Mouse (Mus musculus): Measurements from ENCODE around the gene Acvr1. TPM values are rescaled to one million over a fixed set of nuclear protein-coding genes. Genes with fewer than 3 reads are reported as not detected.

Gene Acvr1
- polyA plus RNA-seq, 1 experiment from 2014 or later = 5.5 TPM

GRCm38 (mm10) chr2:58425436-58426004, 141.4 kb downstream of the Acvr1 start:
- no peaks in the 10 kb centered on the region for H3K36me3 ChIP-seq (ENCODE audit: insufficient read depth, low read length)
- ATAC-seq (replicated peaks; ENCODE audit: low FRiP score, low read depth) (no peak), DNase-seq (ENCODE audit: low spot score) (no peak)
- H3K9me3 ChIP-seq (replicated peaks; ENCODE audit: low read length) = no peaks in the 10 kb centered on the region
- no peaks in the 10 kb centered on the region for H3K27me3 ChIP-seq (ENCODE audit: insufficient read depth, low read length)
- H3K4me1 ChIP-seq (replicated peaks; ENCODE audit: insufficient read depth, low read length) = no peaks in the 10 kb centered on the region
- no peak overlapping the region for H3K4me3 ChIP-seq (replicated peaks; ENCODE audit: low read depth, low read length)
- no peak overlapping the region for H3K4me2 ChIP-seq (ENCODE audit: low read length)
- no peak overlapping the region for H3K9ac ChIP-seq (ENCODE audit: low read depth, low read length)
- WGBS = 92% methylated on average over 13 of the region's 13 CpGs
- no peak for TF ChIP-seq CTCF (IDR thresholded peaks at IDR 0.05; ENCODE audit: low read depth)
- no peak overlapping the region for H3K27ac ChIP-seq

GRCm38 (mm10) chr2:58423319-58423718, 143.6 kb downstream of the Acvr1 start:
- no peak for ATAC-seq (replicated peaks; ENCODE audit: low FRiP score, low read depth)

GRCm38 (mm10) chr2:58419571-58419970, 147.4 kb downstream of the Acvr1 start:
- ATAC-seq (replicated peaks; ENCODE audit: low FRiP score, low read depth) = no peak
- no peaks in the 10 kb centered on the region for H3K9me3 ChIP-seq (replicated peaks; ENCODE audit: low read length)
- WGBS = 85% methylated on average over 8 of the region's 8 CpGs
- H3K4me2 ChIP-seq (ENCODE audit: low read length) = no peak overlapping the region
- no peak for TF ChIP-seq CTCF (IDR thresholded peaks at IDR 0.05; ENCODE audit: low read depth)
- no peak overlapping the region for H3K4me3 ChIP-seq (replicated peaks; ENCODE audit: low read depth, low read length)
- H3K36me3 ChIP-seq (ENCODE audit: insufficient read depth, low read length) = no peaks in the 10 kb centered on the region
- no peak for DNase-seq (ENCODE audit: low spot score)
- H3K4me1 ChIP-seq (replicated peaks; ENCODE audit: insufficient read depth, low read length) = no peaks in the 10 kb centered on the region
- no peaks in the 10 kb centered on the region for H3K27me3 ChIP-seq (ENCODE audit: insufficient read depth, low read length)
- H3K27ac ChIP-seq = no peak overlapping the region
- H3K9ac ChIP-seq (ENCODE audit: low read depth, low read length) = no peak overlapping the region

More at GRCm38 (mm10) chr2:58423319-58423718, 143.6 kb downstream of the Acvr1 start:
- no peak overlapping the region for H3K4me3 ChIP-seq (replicated peaks; ENCODE audit: low read depth, low read length)
- WGBS = 51% methylated on average over 5 of the region's 5 CpGs
- no peaks in the 10 kb centered on the region for H3K4me1 ChIP-seq (replicated peaks; ENCODE audit: insufficient read depth, low read length)
- TF ChIP-seq CTCF (IDR thresholded peaks at IDR 0.05; ENCODE audit: low read depth) = no peak
- H3K9me3 ChIP-seq (replicated peaks; ENCODE audit: low read length) = no peaks in the 10 kb centered on the region
- no peak for DNase-seq (ENCODE audit: low spot score)
- H3K27ac ChIP-seq = no peak overlapping the region
- no peaks in the 10 kb centered on the region for H3K36me3 ChIP-seq (ENCODE audit: insufficient read depth, low read length)
- no peak overlapping the region for H3K4me2 ChIP-seq (ENCODE audit: low read length)
- H3K27me3 ChIP-seq (ENCODE audit: insufficient read depth, low read length) = no peaks in the 10 kb centered on the region
- H3K9ac ChIP-seq (ENCODE audit: low read depth, low read length) = no peak overlapping the region

- no peak for ATAC-seq (replicated peaks; ENCODE audit: low FRiP score, low read depth)
- TF ChIP-seq CTCF (IDR thresholded peaks at IDR 0.05; ENCODE audit: low read depth) = no peak
- Histone ChIP-seq H3K4me3 (replicated peaks; ENCODE audit: low read depth, low read length) (no peak overlapping the region), H3K27ac (no peak overlapping the region), H3K4me1 (replicated peaks; ENCODE audit: insufficient read depth, low read length) (no peaks in the 10 kb centered on the region), H3K9ac (ENCODE audit: low read depth, low read length) (no peak overlapping the region), H3K9me3 (replicated peaks; ENCODE audit: low read length) (no peaks in the 10 kb centered on the region), H3K4me2 (ENCODE audit: low read length) (no peak overlapping the region), H3K27me3 (ENCODE audit: insufficient read depth, low read length) (no peaks in the 10 kb centered on the region), H3K36me3 (ENCODE audit: insufficient read depth, low read length) (no peaks in the 10 kb centered on the region)
- WGBS = 80% methylated on average over 1 of the region's 1 CpGs
- no peak for DNase-seq (ENCODE audit: low spot score)
These were observed 148.8 kb downstream of the Acvr1 start for GRCm38 (mm10) chr2:58418109-58418508.

GRCm38 (mm10) chr2:58417684-58418083, 149.3 kb downstream of the Acvr1 start:
- no peak overlapping the region for H3K4me2 ChIP-seq (ENCODE audit: low read length)
- H3K4me1 ChIP-seq (replicated peaks; ENCODE audit: insufficient read depth, low read length) = no peaks in the 10 kb centered on the region
- DNase-seq (ENCODE audit: low spot score) (no peak), ATAC-seq (replicated peaks; ENCODE audit: low FRiP score, low read depth) (no peak)
- H3K4me3 ChIP-seq (replicated peaks; ENCODE audit: low read depth, low read length) = no peak overlapping the region
- TF ChIP-seq CTCF (IDR thresholded peaks at IDR 0.05; ENCODE audit: low read depth) = no peak
- WGBS = 83% methylated on average over 9 of the region's 9 CpGs
- H3K9me3 ChIP-seq (replicated peaks; ENCODE audit: low read length) = no peaks in the 10 kb centered on the region
- H3K9ac ChIP-seq (ENCODE audit: low read depth, low read length) = no peak overlapping the region
- no peaks in the 10 kb centered on the region for H3K27me3 ChIP-seq (ENCODE audit: insufficient read depth, low read length)
- no peaks in the 10 kb centered on the region for H3K36me3 ChIP-seq (ENCODE audit: insufficient read depth, low read length)
- no peak overlapping the region for H3K27ac ChIP-seq

- H3K27ac ChIP-seq = no peak overlapping the region
- TF ChIP-seq CTCF (IDR thresholded peaks at IDR 0.05; ENCODE audit: low read depth) = peak; percentile 49; the same call in 1 of the 2 replicates
- no peak overlapping the region for H3K4me3 ChIP-seq (replicated peaks; ENCODE audit: low read depth, low read length)
- no peak for DNase-seq (ENCODE audit: low spot score)
- no peaks in the 10 kb centered on the region for H3K4me1 ChIP-seq (replicated peaks; ENCODE audit: insufficient read depth, low read length)
- H3K36me3 ChIP-seq (ENCODE audit: insufficient read depth, low read length) = no peaks in the 10 kb centered on the region
- no peak for ATAC-seq (replicated peaks; ENCODE audit: low FRiP score, low read depth)
- H3K9me3 ChIP-seq (replicated peaks; ENCODE audit: low read length) = no peaks in the 10 kb centered on the region
- H3K4me2 ChIP-seq (ENCODE audit: low read length) = no peak overlapping the region
- no peaks in the 10 kb centered on the region for H3K27me3 ChIP-seq (ENCODE audit: insufficient read depth, low read length)
- H3K9ac ChIP-seq (ENCODE audit: low read depth, low read length) = no peak overlapping the region
These were observed 151.9 kb downstream of the Acvr1 start for GRCm38 (mm10) chr2:58415037-58415436.
